Mouse (Mus musculus): ENCODE results near the gene Pepd. TPM values are rescaled to one million over a fixed set of nuclear protein-coding genes. Genes with fewer than 3 reads are reported as not detected.
A peak's percentile ranks its signal among the peaks of the same experiment; 100 is the strongest.

The Pepd gene
- polyA plus RNA-seq, 1 experiment from 2014 or later: 68.2 TPM

GRCm38 (mm10) chr7:35084565-35085360 is 172.6 kb downstream of the Pepd start:
- TF ChIP-seq CTCF (IDR thresholded peaks at IDR 0.05; ENCODE audit: low read depth): no peak

DNA sequence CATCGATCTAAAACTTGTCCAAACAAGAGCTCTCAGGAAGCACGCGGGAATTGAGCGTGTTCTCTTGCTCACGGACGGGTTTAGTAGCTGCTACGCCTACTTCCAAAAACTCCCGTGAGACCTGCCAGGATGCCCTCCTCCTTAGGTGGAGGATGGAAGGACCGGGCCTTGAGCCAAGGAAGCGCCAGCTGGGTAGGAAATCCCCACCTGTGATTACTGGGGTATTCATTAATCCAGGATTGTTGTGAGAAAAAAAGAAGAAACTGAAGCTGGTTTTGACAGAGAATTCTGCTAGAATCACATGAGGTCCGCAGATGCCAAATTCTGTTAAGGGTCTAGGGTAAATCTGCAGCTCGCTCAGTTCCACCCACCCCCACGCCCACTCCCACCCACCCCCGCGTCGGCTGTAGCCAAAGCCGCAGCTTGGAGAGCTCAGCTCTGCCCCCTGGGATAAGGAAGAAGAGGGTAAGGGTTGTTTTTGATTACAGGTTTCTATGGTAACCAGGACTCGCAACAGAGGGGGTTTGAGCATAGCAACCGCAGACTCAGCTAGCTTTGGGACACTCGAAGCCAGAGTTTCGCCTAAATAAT is 174.2 kb downstream of the Pepd start:
- DNase-seq: peak; percentile 55
- Histone ChIP-seq H3K4me3 (ENCODE audit: low read depth, low read length) (peak overlapping the region; percentile 9; the same call in 1 of the 2 replicates), H3K9me3 (ENCODE audit: low read depth, low read length) (no peaks in the 10 kb centered on the region), H3K36me3 (ENCODE audit: insufficient read depth) (no peaks in the 10 kb centered on the region), H3K4me1 (ENCODE audit: insufficient read depth) (0 out of 2 replicates have a peak, but pooled peaks cover 3% of the 10 kb centered on the region), H3K27me3 (ENCODE audit: insufficient read depth, low read length) (peaks cover 5% of the 10 kb centered on the region; the same call in 1 of the 2 replicates), H3K27ac (ENCODE audit: low read depth) (peak overlapping the region; percentile 46; the same call in 1 of the 2 replicates), H3K9ac (no peak overlapping the region), H3K4me2 (peak overlapping the region; percentile 52)
- peak; percentile 43; the same call in 1 of the 2 replicates for ATAC-seq (ENCODE audit: insufficient read depth)
- 1% methylated on average over 21 of the region's 21 CpGs for WGBS
- no peak for TF ChIP-seq CTCF (IDR thresholded peaks at IDR 0.05; ENCODE audit: low read depth)

More at GRCm38 (mm10) chr7:35084565-35085360, 172.6 kb downstream of the Pepd start:
- peak; percentile 39 for DNase-seq
- H3K9me3 ChIP-seq (ENCODE audit: low read depth, low read length): no peaks in the 10 kb centered on the region
- no peak overlapping the region for H3K4me2 ChIP-seq
- 0 out of 2 replicates have a peak, but pooled peaks cover 5% of the 10 kb centered on the region for H3K4me1 ChIP-seq (ENCODE audit: insufficient read depth)
- ATAC-seq (ENCODE audit: insufficient read depth): peak; percentile 81
- peaks cover 5% of the 10 kb centered on the region; the same call in 1 of the 2 replicates for H3K27me3 ChIP-seq (ENCODE audit: insufficient read depth, low read length)
- H3K9ac ChIP-seq: no peak overlapping the region
- no peak overlapping the region for H3K4me3 ChIP-seq (ENCODE audit: low read depth, low read length)
- no peaks in the 10 kb centered on the region for H3K36me3 ChIP-seq (ENCODE audit: insufficient read depth)
- H3K27ac ChIP-seq (ENCODE audit: low read depth): peak overlapping the region; percentile 70
- 56% methylated on average over 12 of the region's 12 CpGs for WGBS

DNA sequence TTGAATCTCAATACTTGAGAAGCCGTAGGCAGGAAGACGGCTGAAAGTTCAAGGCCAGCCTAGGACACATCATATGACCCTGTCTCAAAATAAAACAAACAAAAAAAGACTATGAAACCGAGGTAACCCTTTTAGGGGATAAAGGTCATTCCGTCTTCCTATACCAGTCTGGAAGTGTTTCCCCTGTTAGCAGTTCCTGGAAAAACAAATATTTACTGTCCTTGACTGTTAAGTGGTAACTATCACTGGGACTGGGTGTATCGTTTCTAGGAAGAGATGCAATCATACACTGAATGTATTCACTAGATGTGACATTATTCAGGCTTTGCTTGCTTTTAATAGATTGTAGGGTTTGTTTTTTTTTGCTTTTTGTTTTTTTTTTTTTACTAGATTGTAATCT is 178.4 kb downstream of the Pepd start:
- Histone ChIP-seq H3K9me3 (ENCODE audit: low read depth, low read length) (no peaks in the 10 kb centered on the region), H3K4me2 (no peak overlapping the region), H3K4me1 (ENCODE audit: insufficient read depth) (0 out of 2 replicates have a peak, but pooled peaks cover 3% of the 10 kb centered on the region), H3K4me3 (ENCODE audit: low read depth, low read length) (no peak overlapping the region), H3K36me3 (ENCODE audit: insufficient read depth) (no peaks in the 10 kb centered on the region), H3K9ac (no peak overlapping the region), H3K27ac (ENCODE audit: low read depth) (no peak overlapping the region), H3K27me3 (ENCODE audit: insufficient read depth, low read length) (peaks cover 5% of the 10 kb centered on the region; the same call in 1 of the 2 replicates)
- DNase-seq (no peak), ATAC-seq (ENCODE audit: insufficient read depth) (no peak)
- WGBS: 44% methylated on average over 5 of the region's 5 CpGs
- TF ChIP-seq CTCF (IDR thresholded peaks at IDR 0.05; ENCODE audit: low read depth): no peak

Small RNA genes lying within 50 kb of the gene (microRNA-seq; reads per million reads assigned to microRNA genes)
- gene Gm25033 (ENCODE audit: borderline number of aligned reads): not detected

Other genes with a start within 250 kb of the Pepd start
- 2.8 and 3.6 TPM in 2 replicates for gene Chst8, start 99.7 kb upstream of the Pepd start, polyA plus RNA-seq (2014; fragmentation: Nextera tagmentation; extraction: Ambion mirVana)
- 38.6 and 41.7 TPM in 2 replicates for gene Cebpg, start 144.2 kb downstream of the Pepd start, polyA plus RNA-seq (2014; fragmentation: Nextera tagmentation; extraction: Ambion mirVana)
- 5.1 and 6.0 TPM in 2 replicates for gene Cebpa, start 206.9 kb downstream of the Pepd start, polyA plus RNA-seq (2014; fragmentation: Nextera tagmentation; extraction: Ambion mirVana)